Mouse (Mus musculus) midbrain, embryonic 10.5 days (tissue): Measurements from ENCODE around the gene Dock8. TPM values are rescaled to one million over a fixed set of nuclear protein-coding genes. Genes with fewer than 3 reads are reported as not detected.
A peak's percentile ranks its signal among the peaks of the same experiment; 100 is the strongest.

ENCODE experiments used
- DNase-seq: peaks from one replicate; pipeline ENCODE4 v3.0.0-alpha.2; 2017; ENCODE audit warnings: low spot score
- H3K27ac ChIP-seq: fragments of 300-500 bp; sonication (generic); replicated peaks from 2 replicates; pipeline ENCODE4 v1.5.1; 2016; ENCODE audit warnings: mild to moderate bottlenecking
- H3K27me3 ChIP-seq: fragments of 300-500 bp; sonication (generic); 2 replicates; pipeline ENCODE4 v1.6.1; 2016; ENCODE audit warnings: low read depth, mild to moderate bottlenecking; ENCODE audit not compliant: poor library complexity, severe bottlenecking
- H3K36me3 ChIP-seq: fragments of 300-500 bp; sonication (generic); 2 replicates; pipeline ENCODE4 v1.6.1; 2016; ENCODE audit warnings: mild to moderate bottlenecking, moderate library complexity
- H3K4me1 ChIP-seq: fragments of 300-500 bp; sonication (generic); 2 replicates; pipeline ENCODE4 v1.6.1; 2016
- H3K4me3 ChIP-seq: fragments of 300-500 bp; sonication (generic); 2 replicates; pipeline ENCODE4 v1.5.1; 2016; ENCODE audit warnings: mild to moderate bottlenecking, moderate library complexity
- H3K9me3 ChIP-seq: fragments of 300-500 bp; sonication (generic); replicated peaks from 2 replicates; pipeline ENCODE4 v1.6.1; 2016; ENCODE audit warnings: mild to moderate bottlenecking
- WGBS: fragments of 180-500 bp; shearing (Covaris S2); methylation state at CpG from one replicate; pipeline ENCODE4 v1.1.7; 2016; 5-methylcytosine and 5-hydroxymethylcytosine counted together
- polyA plus RNA-seq: library from polyadenylated mRNA; unstranded; fragments of >200 nt; fragmentation: Nextera tagmentation; extraction: Ambion mirVana; gene quantifications from 2 replicates; pipeline ENCODE4 v1.2.1, GENCODE M21; 2016

Dock8 gene
- polyA plus RNA-seq, 1 experiment from 2014 or later = 1.8 TPM

DNA sequence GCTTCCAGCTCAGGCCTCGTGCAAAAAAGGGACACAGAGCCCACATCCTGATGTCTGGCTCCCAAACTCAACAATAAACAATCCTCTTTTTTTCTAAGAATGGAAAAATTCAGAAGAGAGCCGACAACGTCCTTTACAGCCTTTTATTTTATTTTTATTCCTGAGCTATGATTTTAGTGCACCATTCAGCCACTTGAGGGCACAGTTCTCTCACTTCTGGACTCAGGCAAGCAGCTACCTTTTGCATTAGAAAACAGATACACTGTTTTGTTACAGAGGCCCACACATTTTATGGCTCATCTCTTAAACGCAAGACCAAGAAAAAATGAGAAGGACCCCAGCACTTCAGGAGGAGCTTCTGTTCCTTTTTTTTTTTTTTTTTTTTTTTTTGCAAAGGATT is 108.1 kb downstream of the Dock8 start:
- DNase-seq = no peak
- H3K27ac ChIP-seq = no peak overlapping the region
- no peaks in the 10 kb centered on the region for H3K27me3 ChIP-seq
- no peak overlapping the region for H3K4me3 ChIP-seq
- no peaks in the 10 kb centered on the region for H3K36me3 ChIP-seq
- no peaks in the 10 kb centered on the region for H3K9me3 ChIP-seq
- 53% methylated on average over 4 of the region's 4 CpGs for WGBS
- H3K4me1 ChIP-seq = peaks cover 6% of the 10 kb centered on the region

DNA sequence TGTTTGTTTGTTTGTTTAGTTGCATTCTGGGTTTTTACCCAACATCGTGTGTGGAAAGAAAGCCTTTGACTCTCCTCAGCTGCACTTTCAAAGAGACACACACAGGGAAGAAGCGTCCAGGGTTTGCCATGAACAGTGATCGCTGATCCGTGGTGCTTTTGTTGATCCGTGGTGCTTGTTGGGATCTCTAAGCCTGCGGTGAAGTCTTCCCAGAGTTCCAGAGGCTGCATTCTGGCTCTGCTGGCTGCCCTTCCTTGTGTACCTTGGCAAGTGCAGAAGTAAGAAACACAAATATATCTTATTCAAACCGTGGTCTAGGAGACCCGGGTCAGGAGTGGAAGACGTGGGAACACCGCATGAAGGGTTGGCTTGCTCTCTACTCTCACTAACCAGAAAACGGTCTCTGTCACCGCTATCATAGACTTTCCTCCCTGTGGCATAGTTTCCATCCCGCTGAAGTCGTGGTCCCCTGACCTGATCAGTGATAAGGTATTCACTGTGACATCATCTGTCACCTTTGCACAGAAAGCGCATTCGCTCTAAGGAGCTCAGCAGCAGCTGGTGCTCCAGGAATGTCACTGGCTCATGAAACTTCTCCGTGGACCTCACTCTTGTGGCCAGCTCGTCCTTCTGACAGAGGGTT is 112.4 kb downstream of the Dock8 start:
- WGBS = 60% methylated on average over 18 of the region's 18 CpGs
- Histone ChIP-seq H3K9me3 (no peaks in the 10 kb centered on the region), H3K36me3 (no peaks in the 10 kb centered on the region), H3K27me3 (no peaks in the 10 kb centered on the region), H3K4me1 (peaks cover 6% of the 10 kb centered on the region), H3K27ac (peak overlapping the region; percentile 33; the same call in 1 of the 2 replicates), H3K4me3 (no peak overlapping the region)
- DNase-seq = no peak

DNA sequence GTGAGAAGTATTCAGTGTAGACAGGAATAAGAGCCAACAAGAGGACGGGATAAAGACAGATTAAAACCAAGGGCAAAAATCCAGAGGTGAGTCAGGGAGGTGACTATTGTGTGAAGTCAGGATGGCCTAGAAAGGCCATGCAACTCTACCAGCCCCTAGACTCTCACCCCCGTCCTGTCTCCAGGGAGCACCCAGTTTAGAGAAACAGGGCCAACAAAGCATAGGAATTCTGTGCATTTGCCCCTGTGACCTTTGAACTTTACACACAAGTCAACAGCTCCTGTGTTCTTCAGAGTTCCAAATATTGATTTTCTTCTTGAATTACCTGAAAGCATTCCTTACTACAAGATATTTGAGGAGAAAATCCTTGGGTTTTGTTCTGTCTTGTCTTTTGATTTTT is 117.6 kb downstream of the Dock8 start:
- no peaks in the 10 kb centered on the region for H3K9me3 ChIP-seq
- no peaks in the 10 kb centered on the region for H3K27me3 ChIP-seq
- no peaks in the 10 kb centered on the region for H3K36me3 ChIP-seq
- H3K4me1 ChIP-seq = peaks cover under 1% of the 10 kb centered on the region
- H3K4me3 ChIP-seq = no peak overlapping the region
- WGBS = 51% methylated on average over 2 of the region's 2 CpGs
- no peak overlapping the region for H3K27ac ChIP-seq
- DNase-seq = no peak

DNA sequence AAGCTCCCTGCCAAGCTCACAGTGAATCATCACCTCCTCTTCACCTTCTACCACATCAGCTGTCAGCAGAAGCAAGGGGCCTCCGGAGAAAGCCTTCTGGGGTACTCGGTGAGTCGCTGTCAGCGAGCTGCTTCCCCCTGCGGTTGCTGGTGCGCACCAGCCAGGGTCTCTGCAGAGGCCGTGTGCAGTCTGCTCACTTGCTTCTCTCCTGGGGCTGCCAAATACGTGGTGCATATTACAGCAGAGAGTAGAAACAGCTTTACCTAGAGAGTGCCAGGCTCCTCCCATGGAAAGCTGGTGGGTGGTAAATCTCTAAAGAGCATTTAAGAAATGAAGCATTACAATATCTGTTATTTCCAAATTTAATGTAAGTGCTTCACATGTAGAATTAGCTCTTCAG is 123.1 kb downstream of the Dock8 start:
- 83% methylated on average over 8 of the region's 8 CpGs for WGBS
- H3K27ac ChIP-seq = no peak overlapping the region
- no peaks in the 10 kb centered on the region for H3K27me3 ChIP-seq
- no peaks in the 10 kb centered on the region for H3K4me1 ChIP-seq
- H3K4me3 ChIP-seq = no peak overlapping the region
- H3K9me3 ChIP-seq = no peaks in the 10 kb centered on the region
- no peak for DNase-seq
- no peaks in the 10 kb centered on the region for H3K36me3 ChIP-seq

DNA sequence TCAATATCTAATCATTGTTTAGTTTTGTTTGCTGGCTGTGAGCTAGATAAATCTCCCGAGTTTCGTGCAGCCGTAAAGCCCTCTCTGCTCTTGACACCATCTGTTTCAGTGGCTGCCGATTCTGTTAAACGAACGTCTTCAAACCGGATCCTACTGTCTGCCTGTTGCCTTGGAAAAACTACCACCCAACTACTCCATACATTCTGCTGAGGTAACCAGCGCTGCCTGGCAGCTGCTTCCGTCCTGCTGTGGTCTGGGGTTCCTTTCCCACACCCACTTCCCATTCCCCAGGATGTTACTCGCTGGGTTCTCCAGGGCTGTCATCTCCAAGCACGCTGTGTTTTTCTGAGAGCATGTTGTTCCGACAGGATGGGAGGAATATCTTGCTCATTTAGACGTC is 123.7 kb downstream of the Dock8 start:
- Histone ChIP-seq H3K27ac (no peak overlapping the region), H3K36me3 (no peaks in the 10 kb centered on the region), H3K9me3 (no peaks in the 10 kb centered on the region), H3K27me3 (no peaks in the 10 kb centered on the region), H3K4me3 (no peak overlapping the region), H3K4me1 (no peaks in the 10 kb centered on the region)
- WGBS = 81% methylated on average over 13 of the region's 13 CpGs
- no peak for DNase-seq

DNA sequence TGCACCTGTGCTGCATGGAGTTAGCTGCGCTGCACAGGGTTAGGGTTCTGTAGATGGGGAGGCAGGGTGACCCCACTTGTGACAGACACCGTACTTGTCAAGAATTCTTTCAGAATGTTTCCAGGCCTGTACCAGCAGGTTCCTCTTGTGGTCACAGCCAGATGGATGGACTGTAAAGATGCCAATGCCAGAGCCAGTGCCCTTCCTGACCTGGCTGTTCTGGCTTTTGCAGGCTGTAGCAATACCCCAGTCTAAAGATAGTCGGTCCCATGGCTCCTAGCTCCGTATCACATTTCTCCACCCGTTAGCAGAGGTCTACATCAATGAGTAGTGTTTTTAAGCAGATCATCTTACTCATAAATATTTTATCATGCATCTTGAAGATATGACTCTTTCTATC is 124.1 kb downstream of the Dock8 start:
- no peaks in the 10 kb centered on the region for H3K36me3 ChIP-seq
- no peaks in the 10 kb centered on the region for H3K27me3 ChIP-seq
- H3K9me3 ChIP-seq = no peaks in the 10 kb centered on the region
- 91% methylated on average over 5 of the region's 5 CpGs for WGBS
- no peak overlapping the region for H3K4me3 ChIP-seq
- no peak for DNase-seq
- no peaks in the 10 kb centered on the region for H3K4me1 ChIP-seq
- H3K27ac ChIP-seq = no peak overlapping the region

DNA sequence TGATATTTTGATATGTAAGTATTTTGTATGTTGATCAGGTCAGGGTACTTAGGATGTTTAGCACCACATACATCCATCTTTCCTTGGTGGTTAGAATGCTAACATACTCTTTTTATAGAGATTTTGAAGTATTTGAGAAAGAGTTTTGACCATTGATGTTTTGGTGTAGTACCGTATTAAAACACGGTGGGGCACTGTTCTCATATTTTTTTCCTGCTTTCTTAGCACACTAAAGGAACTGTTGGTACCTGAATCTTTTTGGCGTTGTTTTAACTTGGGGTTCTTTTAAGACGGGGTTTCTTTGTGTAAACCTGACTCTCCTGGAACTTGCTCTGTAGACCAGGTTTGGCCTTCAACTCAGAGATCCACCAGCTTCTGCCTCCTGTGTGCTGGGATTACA is 133.0 kb downstream of the Dock8 start:
- no peaks in the 10 kb centered on the region for H3K27me3 ChIP-seq
- H3K36me3 ChIP-seq = no peaks in the 10 kb centered on the region
- 15% methylated on average over 4 of the region's 4 CpGs for WGBS
- no peak overlapping the region for H3K4me3 ChIP-seq
- H3K9me3 ChIP-seq = no peaks in the 10 kb centered on the region
- no peaks in the 10 kb centered on the region for H3K4me1 ChIP-seq
- H3K27ac ChIP-seq = no peak overlapping the region
- DNase-seq = no peak

DNA sequence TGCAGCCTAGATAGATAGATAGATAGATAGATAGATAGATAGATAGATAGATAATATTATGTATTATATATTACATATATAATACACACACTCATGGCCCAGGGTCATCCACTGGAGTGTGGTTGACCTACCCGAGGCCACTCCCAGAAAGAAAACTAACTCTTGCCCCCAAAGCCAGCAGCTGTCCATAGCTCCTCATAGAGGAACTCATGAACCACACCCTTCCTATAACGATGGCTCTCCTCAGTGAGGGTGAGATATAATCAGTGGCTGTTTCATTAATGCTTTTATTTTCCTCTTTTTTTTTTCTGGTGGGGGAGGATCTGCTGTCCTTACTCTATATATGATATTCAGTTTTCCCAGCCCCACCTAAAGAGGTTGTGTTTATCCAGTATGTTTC is 134.6 kb downstream of the Dock8 start:
- Histone ChIP-seq H3K27me3 (no peaks in the 10 kb centered on the region), H3K4me3 (no peak overlapping the region), H3K36me3 (no peaks in the 10 kb centered on the region), H3K27ac (no peak overlapping the region), H3K9me3 (no peaks in the 10 kb centered on the region), H3K4me1 (no peaks in the 10 kb centered on the region)
- DNase-seq = no peak
- 87% methylated on average over 2 of the region's 2 CpGs for WGBS

DNA sequence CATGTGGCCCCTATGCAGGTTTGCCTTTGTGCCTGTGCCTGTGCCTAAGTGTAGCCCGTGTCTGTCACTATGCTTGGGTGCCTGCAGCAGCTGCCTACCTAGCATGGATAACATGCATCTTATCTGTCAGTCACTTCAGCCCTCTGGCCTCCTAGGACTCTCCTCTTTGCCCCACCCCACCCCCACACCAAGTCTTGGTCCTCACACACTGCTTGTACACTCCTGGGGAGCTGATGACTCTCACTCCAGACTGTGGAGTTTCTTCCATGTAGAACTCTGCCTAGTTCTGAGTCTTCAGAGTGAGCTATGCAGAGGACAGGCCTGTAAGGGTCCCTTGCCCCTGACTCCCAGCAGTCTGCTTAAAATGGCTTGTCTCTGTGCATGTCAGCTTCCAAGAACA is 136.8 kb downstream of the Dock8 start:
- 90% methylated on average over 1 of the region's 1 CpGs for WGBS
- H3K27ac ChIP-seq = 0 out of 2 replicates have a peak overlapping the region, but pooled peaks have one; percentile 9
- no peaks in the 10 kb centered on the region for H3K36me3 ChIP-seq
- no peaks in the 10 kb centered on the region for H3K4me1 ChIP-seq
- DNase-seq = no peak
- no peaks in the 10 kb centered on the region for H3K9me3 ChIP-seq
- H3K4me3 ChIP-seq = no peak overlapping the region
- no peaks in the 10 kb centered on the region for H3K27me3 ChIP-seq

DNA sequence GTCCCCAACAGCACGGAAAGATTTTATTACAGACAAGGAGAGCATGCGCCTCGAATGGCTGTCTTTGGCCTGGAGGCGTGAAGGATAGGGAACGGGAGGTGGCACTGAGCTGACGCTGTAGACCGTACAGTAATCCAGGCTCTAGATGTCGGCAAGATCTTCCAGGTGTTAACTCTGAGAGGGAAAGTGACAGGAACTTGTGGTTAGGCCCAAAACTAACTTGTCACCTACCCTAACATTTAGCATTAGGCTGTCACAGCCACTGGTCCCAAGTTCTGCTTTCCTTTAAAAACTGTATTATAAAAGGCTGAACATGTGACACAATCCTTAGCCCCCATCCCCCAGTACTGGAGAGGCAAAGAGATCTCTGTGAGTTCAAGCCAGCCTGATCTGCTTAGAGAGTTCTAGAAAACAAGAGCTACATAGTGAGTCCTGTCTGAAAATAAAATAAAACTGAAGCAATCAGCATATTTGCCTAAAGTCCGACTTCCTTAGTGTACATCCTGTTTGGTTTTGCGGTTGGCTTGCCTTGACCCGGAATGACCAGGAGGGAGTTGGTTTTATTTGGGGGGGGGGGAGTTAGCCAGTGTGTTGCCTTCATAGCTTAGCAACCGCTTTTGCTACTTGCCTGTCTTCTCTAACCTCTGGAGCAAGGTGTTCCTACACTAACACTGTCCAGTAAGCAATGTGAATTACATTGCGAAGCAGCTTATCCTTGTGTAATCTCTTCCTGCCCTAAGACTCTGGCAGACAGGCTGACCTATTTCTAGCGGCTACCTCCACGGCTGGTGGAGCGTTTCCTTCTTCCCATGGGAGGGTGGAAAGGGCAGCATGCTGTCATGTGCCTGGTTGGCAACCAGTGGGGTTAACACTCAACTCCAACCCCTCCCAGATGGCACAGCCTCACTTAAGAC is 138.8 kb downstream of the Dock8 start:
- Histone ChIP-seq H3K27me3 (no peaks in the 10 kb centered on the region), H3K36me3 (no peaks in the 10 kb centered on the region), H3K4me1 (no peaks in the 10 kb centered on the region), H3K27ac (no peak overlapping the region), H3K9me3 (no peaks in the 10 kb centered on the region), H3K4me3 (no peak overlapping the region)
- no peak for DNase-seq
- WGBS = 89% methylated on average over 16 of the region's 16 CpGs

DNA sequence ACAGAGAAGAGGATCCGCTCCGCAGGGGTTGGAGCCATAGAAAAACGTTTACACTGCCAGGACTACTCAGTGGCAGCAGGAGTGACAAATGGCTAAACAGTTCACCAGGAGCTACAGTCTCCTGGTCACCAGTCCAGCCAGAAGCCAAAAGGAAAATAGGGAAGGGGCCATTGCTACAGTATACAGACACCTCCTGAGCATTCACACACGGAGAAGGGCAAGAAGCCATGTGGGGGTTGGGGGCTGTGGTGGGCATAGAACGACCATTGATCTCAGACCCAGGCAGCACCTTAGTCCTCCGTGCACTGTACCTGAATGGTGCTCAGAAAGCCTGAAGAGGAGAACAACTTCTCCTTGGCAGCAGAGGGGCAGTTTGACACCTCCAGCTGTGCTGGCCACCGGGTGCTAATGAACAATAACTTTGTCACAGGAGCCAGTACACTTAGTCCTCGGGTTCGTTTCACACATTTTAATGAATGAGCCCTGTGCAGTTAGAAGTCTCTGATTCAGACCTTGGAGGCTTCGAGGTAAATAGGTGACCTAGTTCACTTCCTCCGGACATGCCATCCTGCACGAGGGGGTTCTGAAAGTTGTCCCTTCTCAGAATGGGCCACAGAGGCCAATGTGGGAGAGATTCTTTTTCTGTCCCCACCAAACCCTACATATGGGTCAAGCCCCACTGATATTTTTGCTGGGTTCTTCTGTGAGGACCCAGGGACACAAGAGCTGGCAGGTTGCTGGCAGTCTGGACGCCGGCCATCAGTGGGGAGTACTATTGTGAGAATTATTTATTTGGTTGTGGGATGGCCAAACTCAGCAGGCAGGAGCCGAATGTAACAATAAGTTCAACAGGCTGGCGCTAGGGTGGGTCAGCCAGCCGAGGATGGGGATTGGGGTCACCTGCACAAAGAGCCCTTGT is 145.0 kb downstream of the Dock8 start:
- Histone ChIP-seq H3K27ac (no peak overlapping the region), H3K27me3 (no peaks in the 10 kb centered on the region), H3K4me1 (peaks cover 13% of the 10 kb centered on the region), H3K9me3 (no peaks in the 10 kb centered on the region), H3K36me3 (no peaks in the 10 kb centered on the region), H3K4me3 (no peak overlapping the region)
- DNase-seq = no peak
- 58% methylated on average over 17 of the region's 17 CpGs for WGBS

DNA sequence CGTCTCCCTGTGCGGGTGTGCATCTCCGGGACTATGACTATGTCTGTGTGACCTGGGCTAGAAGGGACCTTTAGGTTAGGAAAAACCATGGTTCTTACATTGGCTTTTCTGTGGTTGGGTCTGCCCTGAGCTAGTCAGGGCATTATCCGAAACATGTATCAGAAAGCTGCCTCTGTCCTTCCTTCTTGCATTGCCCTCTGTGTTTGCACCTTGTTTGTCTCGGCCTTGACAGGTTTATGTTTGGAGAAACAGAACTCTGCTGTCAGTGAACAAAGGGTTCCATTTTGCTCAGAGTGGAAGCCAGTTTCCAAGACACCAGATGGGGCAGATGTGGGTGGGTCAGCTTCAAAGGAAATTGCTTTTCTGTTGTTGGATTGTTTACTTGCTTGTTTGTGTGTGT is 145.8 kb downstream of the Dock8 start:
- Histone ChIP-seq H3K4me1 (peaks cover 13% of the 10 kb centered on the region), H3K27me3 (no peaks in the 10 kb centered on the region), H3K4me3 (no peak overlapping the region), H3K9me3 (no peaks in the 10 kb centered on the region), H3K27ac (no peak overlapping the region), H3K36me3 (no peaks in the 10 kb centered on the region)
- 81% methylated on average over 5 of the region's 5 CpGs for WGBS
- DNase-seq = no peak
